Mouse (Mus musculus) cerebellum, adult 2 months (tissue): ENCODE data around the gene Gfi1b.

Experiments used
- CTCF ChIP-seq: fragments of 200-500 bp; IDR thresholded peaks from 2 replicates; pipeline ENCODE4 v1.5.1; 2011; ENCODE audit warnings: low read depth, mild to moderate bottlenecking, control low read depth, low read length, moderate library complexity, borderline replicate concordance; ENCODE audit not compliant: insufficient read depth
- POLR2A ChIP-seq: fragments of 200-500 bp; IDR thresholded peaks from 2 replicates; pipeline ENCODE4 v1.6.1; 2011; ENCODE audit warnings: low read length, control low read depth, borderline replicate concordance; ENCODE audit not compliant: insufficient read depth

DNA sequence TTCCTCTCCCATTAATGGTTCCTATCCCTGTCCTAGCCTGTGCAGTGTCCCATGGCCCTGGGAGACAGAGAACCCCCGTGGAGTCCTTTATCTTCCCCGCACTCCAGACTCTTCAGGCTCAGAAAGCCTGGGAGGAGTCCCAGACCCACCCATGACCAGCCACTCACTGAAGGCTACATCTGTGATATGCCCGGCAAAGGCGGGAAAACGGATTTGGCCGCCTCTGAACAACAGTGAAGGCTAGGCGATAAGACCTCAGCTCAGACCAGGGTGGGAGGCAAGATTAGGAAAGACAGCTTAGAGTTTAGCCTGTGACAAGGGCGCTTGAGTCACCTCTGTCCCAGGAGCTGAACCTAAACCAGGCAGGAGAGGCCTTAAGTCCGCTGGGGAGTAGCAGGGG lies 4.9 kb downstream of the Gfi1b start:
- TF ChIP-seq CTCF (no peak), POLR2A (no peak)
